Mouse (Mus musculus) hindbrain, postnatal 0 days (tissue): ENCODE data around the gene Zfp827. TPM values are rescaled to one million over a fixed set of nuclear protein-coding genes. Genes with fewer than 3 reads are reported as not detected.

ENCODE experiments used
- ATAC-seq: fragments of 200-750 bp; cut with Nextera tagmentation; 2 replicates; pipeline ENCODE4 v1.8.0; 2017; ENCODE audit warnings: mild to moderate bottlenecking, moderate TSS enrichment, moderate library complexity
- DNase-seq: peaks from one replicate; pipeline ENCODE4 v3.0.0-alpha.2; 2015; ENCODE audit warnings: low spot score
- H3K27ac ChIP-seq: fragments of 300-500 bp; sonication (generic); 2 replicates; pipeline ENCODE4 v1.5.1; 2014; ENCODE audit warnings: mild to moderate bottlenecking
- H3K27me3 ChIP-seq: fragments of 300-500 bp; sonication (generic); 2 replicates; pipeline ENCODE4 v1.6.1; 2014; ENCODE audit warnings: low read length, mixed read lengths; ENCODE audit not compliant: insufficient read depth
- H3K36me3 ChIP-seq: fragments of 300-500 bp; sonication (generic); 2 replicates; pipeline ENCODE4 v1.6.1; 2014; ENCODE audit warnings: low read length, mixed read lengths; ENCODE audit not compliant: insufficient read depth
- H3K4me1 ChIP-seq: fragments of 300-500 bp; sonication (generic); 2 replicates; pipeline ENCODE4 v1.6.1; 2014; ENCODE audit warnings: antibody characterized with exemption, low read length, mixed read lengths; ENCODE audit not compliant: insufficient read depth
- H3K4me2 ChIP-seq: fragments of 300-500 bp; sonication (generic); 2 replicates; pipeline ENCODE4 v1.6.1; 2014; ENCODE audit warnings: low read depth, mild to moderate bottlenecking, low read length, moderate library complexity, mixed read lengths
- H3K4me3 ChIP-seq: fragments of 300-500 bp; sonication (generic); 2 replicates; pipeline ENCODE4 v1.5.1; 2014; ENCODE audit warnings: low read length
- H3K9ac ChIP-seq: fragments of 300-500 bp; sonication (generic); replicated peaks from 2 replicates; pipeline ENCODE4 v1.6.1; 2014; ENCODE audit warnings: mild to moderate bottlenecking, low read length, moderate library complexity, mixed read lengths
- H3K9me3 ChIP-seq: fragments of 300-500 bp; sonication (generic); 2 replicates; pipeline ENCODE4 v1.6.1; 2016; ENCODE audit warnings: low read length, mixed read lengths
- CTCF ChIP-seq: IDR thresholded peaks from 2 replicates; pipeline ENCODE4 v1.5.1; 2016; ENCODE audit warnings: antibody characterized with exemption, control low read depth, low read depth
- WGBS: fragments of 180-500 bp; shearing (Covaris S2); extraction: QIAGEN DNeasy Blood & Tissue Kit; methylation state at CpG from one replicate; pipeline ENCODE4 v1.1.7; 2014; 5-methylcytosine and 5-hydroxymethylcytosine counted together
- polyA plus RNA-seq: library from polyadenylated mRNA; unstranded; fragments of >200 nt; fragmentation: Nextera tagmentation; extraction: Ambion mirVana; gene quantifications from 2 replicates; pipeline ENCODE4 v1.2.1, GENCODE M21; 2015
- total RNA-seq: library from RNA; depleted of rRNA; stranded (reverse); fragments of >200 nt; gene quantifications from 2 replicates; pipeline ENCODE4 v1.2.3, GENCODE M21; 2014

Zfp827 gene
- total and polyA plus RNA-seq, 2 experiments from 2014 or later = 6.8 to 33.0 TPM

DNA sequence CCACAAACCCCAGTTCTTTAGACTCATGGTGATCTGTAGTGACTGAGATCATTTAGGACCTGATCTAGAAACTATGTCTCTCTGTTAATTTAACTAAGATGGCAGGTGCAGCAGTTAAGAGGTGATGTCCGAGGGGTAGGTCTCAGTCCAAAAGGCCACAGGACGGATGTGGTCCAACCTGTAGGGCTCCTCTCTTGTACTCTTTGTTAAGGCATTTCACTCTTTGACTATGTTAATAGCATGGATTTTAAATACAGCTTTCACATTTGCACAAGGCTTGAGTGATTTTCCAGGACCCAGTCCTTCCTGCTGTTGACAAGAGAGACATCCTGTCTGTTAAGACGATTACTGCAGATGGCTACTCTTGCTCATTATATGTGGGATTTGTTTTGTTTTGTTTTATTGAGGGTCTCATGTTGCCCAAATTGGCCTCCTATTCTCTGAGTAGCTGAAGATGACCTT, 56.2 kb downstream of the Zfp827 start:
- Histone ChIP-seq H3K4me1 (peaks cover 9% of the 10 kb centered on the region; the same call in 1 of the 2 replicates), H3K9ac (no peak overlapping the region), H3K36me3 (no peaks in the 10 kb centered on the region), H3K27ac (no peak overlapping the region), H3K4me2 (no peak overlapping the region), H3K27me3 (no peaks in the 10 kb centered on the region), H3K9me3 (no peaks in the 10 kb centered on the region), H3K4me3 (no peak overlapping the region)
- no peak for DNase-seq
- 81% methylated on average over 3 of the region's 3 CpGs for WGBS
- ATAC-seq = no peak
- TF ChIP-seq CTCF = no peak

DNA sequence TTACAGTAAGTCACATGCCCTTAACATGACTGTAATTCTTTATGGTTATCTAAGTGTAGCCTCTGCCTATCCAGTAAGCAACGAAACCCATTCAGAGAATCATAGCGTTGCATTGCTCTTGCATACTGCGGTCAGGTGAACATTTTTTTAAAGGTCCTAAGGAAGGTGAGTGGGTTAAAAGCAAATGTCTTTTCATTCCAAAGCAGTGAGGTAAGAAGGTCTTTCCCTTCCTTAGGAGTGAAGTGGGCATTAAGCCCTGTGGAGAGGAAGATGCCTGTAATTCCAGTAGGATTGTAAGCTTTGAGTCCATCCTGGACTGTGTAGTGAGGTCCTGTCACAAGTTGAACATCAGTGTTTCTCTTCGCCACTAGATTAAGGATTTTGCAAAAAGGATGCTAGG, 66.2 kb downstream of the Zfp827 start:
- H3K4me1 ChIP-seq = no peaks in the 10 kb centered on the region
- no peaks in the 10 kb centered on the region for H3K27me3 ChIP-seq
- 97% methylated on average over 4 of the region's 4 CpGs for WGBS
- no peak for TF ChIP-seq CTCF
- no peaks in the 10 kb centered on the region for H3K9me3 ChIP-seq
- no peak overlapping the region for H3K27ac ChIP-seq
- 0 out of 2 replicates have a peak, but pooled peaks cover 9% of the 10 kb centered on the region for H3K36me3 ChIP-seq
- ATAC-seq = no peak
- no peak for DNase-seq
- no peak overlapping the region for H3K4me3 ChIP-seq
- H3K4me2 ChIP-seq = no peak overlapping the region
- no peak overlapping the region for H3K9ac ChIP-seq

DNA sequence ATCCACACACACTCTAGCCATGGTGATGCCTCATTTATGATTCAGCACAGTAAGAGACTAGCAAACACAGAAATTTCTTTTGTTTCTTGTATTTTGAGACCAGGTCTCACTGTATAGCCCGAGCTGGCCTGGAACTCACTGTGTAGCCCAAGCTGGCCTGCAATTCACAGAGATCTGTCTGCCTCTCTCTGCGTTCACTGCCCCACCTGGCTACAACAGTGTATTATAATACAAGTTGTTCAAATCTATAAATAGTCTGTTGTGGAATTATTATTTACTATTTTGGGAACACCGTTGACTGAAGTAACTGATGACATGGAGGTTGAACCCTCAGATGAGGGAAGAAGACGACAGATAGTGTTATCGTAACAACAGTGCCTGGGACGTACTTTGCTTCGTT, 66.9 kb downstream of the Zfp827 start:
- Histone ChIP-seq H3K4me3 (no peak overlapping the region), H3K36me3 (0 out of 2 replicates have a peak, but pooled peaks cover 9% of the 10 kb centered on the region), H3K4me2 (no peak overlapping the region), H3K4me1 (no peaks in the 10 kb centered on the region), H3K27me3 (no peaks in the 10 kb centered on the region), H3K27ac (no peak overlapping the region), H3K9ac (no peak overlapping the region), H3K9me3 (no peaks in the 10 kb centered on the region)
- no peak for TF ChIP-seq CTCF
- WGBS = 90% methylated on average over 7 of the region's 7 CpGs
- DNase-seq (no peak), ATAC-seq (no peak)

DNA sequence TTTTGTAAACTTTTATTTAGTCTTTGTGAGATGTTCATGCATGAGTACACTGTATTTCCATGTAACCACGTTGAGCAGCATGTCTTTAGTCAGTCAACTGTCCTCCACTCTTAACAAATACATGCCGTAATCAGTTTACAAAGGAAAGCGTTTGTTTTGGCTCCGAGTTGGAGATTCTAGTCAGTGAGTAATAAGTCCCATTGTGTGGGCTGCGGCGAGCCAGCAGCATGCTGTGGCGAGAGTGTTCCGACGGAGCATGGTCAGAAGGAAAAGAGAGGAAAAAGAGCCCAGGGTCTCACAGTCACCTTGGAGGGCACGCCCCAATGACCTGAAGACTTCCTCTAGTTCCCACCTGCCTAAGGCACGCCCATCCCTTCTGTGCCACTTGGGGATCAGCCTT, 68.7 kb downstream of the Zfp827 start:
- Histone ChIP-seq H3K9me3 (no peaks in the 10 kb centered on the region), H3K36me3 (0 out of 2 replicates have a peak, but pooled peaks cover 6% of the 10 kb centered on the region), H3K4me1 (no peaks in the 10 kb centered on the region), H3K9ac (no peak overlapping the region), H3K4me2 (no peak overlapping the region), H3K4me3 (no peak overlapping the region), H3K27ac (no peak overlapping the region), H3K27me3 (no peaks in the 10 kb centered on the region)
- 33% methylated on average over 11 of the region's 11 CpGs for WGBS
- TF ChIP-seq CTCF = no peak
- ATAC-seq (0 out of 2 replicates have a peak, but pooled peaks have one; percentile 45), DNase-seq (no peak)

DNA sequence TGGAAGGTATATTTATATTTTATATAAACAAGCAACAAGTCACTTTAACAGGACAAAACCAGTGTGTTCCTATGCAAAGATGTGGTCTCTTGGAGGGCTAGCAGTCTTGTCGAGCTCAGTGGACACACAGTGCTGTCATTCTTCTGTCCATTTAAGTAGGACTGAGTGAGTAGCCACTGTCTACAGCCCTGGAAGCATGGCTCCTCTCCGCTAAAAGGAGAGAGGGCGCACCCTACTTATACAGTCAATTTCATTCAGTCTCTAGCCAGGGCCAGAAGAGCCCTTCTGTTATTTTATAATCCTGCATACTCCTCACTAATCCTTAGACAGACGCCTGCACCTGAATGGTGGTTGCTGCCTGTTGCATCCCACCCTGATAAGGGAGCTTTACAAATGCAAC, 74.5 kb downstream of the Zfp827 start:
- ATAC-seq = peak; percentile 58; the same call in 1 of the 2 replicates
- Histone ChIP-seq H3K36me3 (no peaks in the 10 kb centered on the region), H3K4me3 (no peak overlapping the region), H3K4me1 (no peaks in the 10 kb centered on the region; the same call in 1 of the 2 replicates), H3K9me3 (no peaks in the 10 kb centered on the region), H3K27ac (no peak overlapping the region; the same call in 1 of the 2 replicates), H3K27me3 (no peaks in the 10 kb centered on the region), H3K9ac (no peak overlapping the region), H3K4me2 (no peak overlapping the region)
- no peak for DNase-seq
- WGBS = 66% methylated on average over 4 of the region's 4 CpGs
- no peak for TF ChIP-seq CTCF

DNA sequence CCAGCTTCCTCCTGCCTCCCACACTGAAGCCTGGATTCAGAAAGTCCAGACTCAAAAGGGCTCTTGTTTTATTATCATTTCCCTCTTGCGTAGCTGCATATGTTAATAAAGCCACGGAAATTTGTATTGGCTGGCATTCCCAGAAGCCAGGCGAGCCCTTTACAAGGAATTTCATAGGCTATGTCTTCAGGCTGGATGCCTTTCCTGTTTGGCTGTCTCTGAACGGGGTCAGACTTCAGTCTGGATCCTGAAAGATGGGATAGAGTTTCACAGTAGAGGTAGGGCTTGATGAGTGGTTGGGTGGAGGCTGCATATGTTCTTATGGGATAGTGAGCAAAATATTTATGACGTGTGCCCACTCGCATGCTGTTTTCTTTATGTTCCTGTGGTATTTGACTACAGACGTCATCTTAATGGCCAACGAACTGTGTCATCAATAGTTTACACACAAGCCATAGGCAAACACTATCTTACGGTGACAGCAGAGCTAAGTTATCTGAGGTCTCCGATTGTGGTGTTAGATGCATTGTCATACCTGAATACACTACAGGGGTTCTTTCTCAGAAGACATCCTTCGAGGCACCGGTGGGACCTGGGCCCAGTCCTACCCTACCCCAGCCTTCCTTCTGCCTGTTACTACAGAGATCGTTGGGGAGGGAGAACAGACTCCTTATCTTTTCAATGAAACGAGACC, 75.1 kb downstream of the Zfp827 start:
- ATAC-seq = no peak

More for the DNA sequence above, 75.1 kb downstream of the Zfp827 start:
- Histone ChIP-seq H3K9ac (no peak overlapping the region), H3K4me2 (no peak overlapping the region), H3K36me3 (no peaks in the 10 kb centered on the region), H3K9me3 (no peaks in the 10 kb centered on the region), H3K4me1 (no peaks in the 10 kb centered on the region; the same call in 1 of the 2 replicates), H3K27ac (no peak overlapping the region), H3K27me3 (no peaks in the 10 kb centered on the region), H3K4me3 (no peak overlapping the region)
- TF ChIP-seq CTCF = no peak
- DNase-seq = no peak
- WGBS = 72% methylated on average over 14 of the region's 14 CpGs
